Mouse (Mus musculus) Patski (cell line): ENCODE data around the gene Hibadh. TPM values are rescaled to one million over a fixed set of nuclear protein-coding genes. Genes with fewer than 3 reads are reported as not detected.

Experiments used
- ATAC-seq: fragments of 100-300 bp; one replicate; pipeline ENCODE4 v1.8.0; 2021
- CTCF ChIA-PET: fragments of 350-600 bp; sonication (Branson Sonifier 250); formaldehyde crosslinking; loops from one replicate; lab custom pipeline; 2022; ENCODE audit warnings: inconsistent platforms; lab: Charles Lee
- POLR2A ChIA-PET: fragments of 350-600 bp; sonication (Branson Sonifier 250); formaldehyde crosslinking; loops from one replicate; lab custom pipeline; 2022; ENCODE audit warnings: antibody characterized with exemption, inconsistent platforms; lab: Charles Lee
- DNase-seq: peaks from one replicate; pipeline ENCODE4 v3.0.0-alpha.2; 2011; ENCODE audit warnings: low read depth, low spot score
- H3K27me3 ChIP-seq: fragments of 371-371 bp; one replicate; pipeline ENCODE4 v1.5.1; 2021
- CTCF ChIP-seq: fragments of 100-300 bp; IDR thresholded peaks from one replicate; pipeline ENCODE4 v1.5.1; 2021
- in situ Hi-C: fragments of 300-500 bp; cut with MboI; formaldehyde crosslinking; loops from 3 replicates; pipeline ENCODE4 v1.11.1; 2018; ENCODE audit warnings: low pct_unique_long_range_greater_than_20kb, mixed read lengths
- polyA plus RNA-seq: library from polyadenylated mRNA; unstranded; gene quantifications from one replicate; pipeline ENCODE4 v1.2.3, GENCODE M21; 2021

Hibadh gene
- polyA plus RNA-seq, 1 experiment from 2014 or later: 136 TPM

DNA sequence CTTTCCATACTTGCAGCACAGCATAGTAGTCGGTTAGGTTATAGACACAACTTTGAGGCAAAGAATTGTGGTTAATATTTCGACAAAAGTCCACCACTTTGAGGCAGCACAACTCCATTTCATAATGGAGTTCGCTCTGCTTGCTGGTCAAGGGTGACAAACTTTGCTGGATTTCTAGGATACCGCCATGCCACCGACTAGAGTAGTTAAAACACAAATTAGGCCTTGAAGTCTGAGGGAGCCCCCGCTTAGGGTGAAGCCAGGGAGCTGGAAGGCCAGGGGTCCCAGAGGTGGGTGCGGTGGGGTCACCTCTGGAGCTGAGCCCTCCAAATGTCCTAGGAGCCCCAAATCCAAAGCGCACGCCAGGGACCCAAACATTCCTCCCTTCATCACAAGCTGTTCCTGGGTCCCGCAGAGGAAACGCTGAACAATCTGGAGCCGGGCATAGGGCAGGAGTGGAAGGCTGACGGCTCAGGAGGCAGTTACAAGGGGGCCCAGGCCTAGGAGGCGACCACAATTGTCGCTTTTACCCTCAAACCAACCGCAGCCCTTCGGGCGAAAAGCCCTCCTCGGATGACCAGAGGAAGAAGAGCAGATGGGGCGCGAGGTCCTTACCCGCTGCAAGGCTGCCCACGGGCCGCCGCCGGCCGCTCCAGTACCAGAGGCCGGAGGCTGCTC lies 504 bp downstream of the Hibadh start:
- ATAC-seq: peak; percentile 42
- in situ Hi-C loops: no loop called here

GRCm38 (mm10) chr6:52638471-52639185 lies 1.6 kb downstream of the Hibadh start:
- TF ChIP-seq CTCF: no peak
- in situ Hi-C loops: no loop called here
- DNase-seq: no peak
- ChIA-PET CTCF (interaction anchor here (0.6 to 2.1 kb wide), 2 partner anchors 198 to 282 kb away, joined by 3 to 4 read pairs; no protein-coding TSS in a partner anchor), POLR2A (interaction anchor here (0.7 kb wide), 1 partner anchor 17 kb away, joined by 3 read pairs; no protein-coding TSS in a partner anchor)
- H3K27me3 ChIP-seq: no peaks in the 10 kb centered on the region
- no peak for ATAC-seq

More for the DNA sequence above, 504 bp downstream of the Hibadh start:
- no peak for TF ChIP-seq CTCF
- DNase-seq: no peak
- no peaks in the 10 kb centered on the region for H3K27me3 ChIP-seq
- ChIA-PET CTCF (interaction anchor here (1.3 to 2.1 kb wide), 2 partner anchors 201 to 281 kb away, joined by 3 to 4 read pairs; no protein-coding TSS in a partner anchor), POLR2A (no interaction called here)

GRCm38 (mm10) chr6:52637337-52637736 lies 2.9 kb downstream of the Hibadh start:
- ATAC-seq (no peak), DNase-seq (no peak)
- H3K27me3 ChIP-seq: no peaks in the 10 kb centered on the region
- TF ChIP-seq CTCF: no peak
- in situ Hi-C loops: no loop called here
- ChIA-PET CTCF (interaction anchor here (1.6 kb wide), 1 partner anchor 283 kb away, joined by 3 read pairs; no protein-coding TSS in a partner anchor), POLR2A (no interaction called here)

- TF ChIP-seq CTCF: no peak
- in situ Hi-C loops: no loop called here
- ChIA-PET CTCF (interaction anchor here (0.9 kb wide), 1 partner anchor 9 kb away, joined by 3 read pairs; no protein-coding TSS in a partner anchor), POLR2A (interaction anchor here (1.2 kb wide), 1 partner anchor 31 kb away, joined by 3 read pairs; no protein-coding TSS in a partner anchor)
- no peaks in the 10 kb centered on the region for H3K27me3 ChIP-seq
- ATAC-seq (no peak), DNase-seq (no peak)
Measured at GRCm38 (mm10) chr6:52635395-52635794, 4.8 kb downstream of the Hibadh start.

- in situ Hi-C loops: no loop called here
- TF ChIP-seq CTCF: no peak
- no peaks in the 10 kb centered on the region for H3K27me3 ChIP-seq
- DNase-seq (no peak), ATAC-seq (no peak)
- ChIA-PET CTCF (interaction anchor here (0.7 kb wide), 1 partner anchor 30 kb away, joined by 3 read pairs; no protein-coding TSS in a partner anchor), POLR2A (no interaction called here)
Measured at GRCm38 (mm10) chr6:52630625-52631024, 9.6 kb downstream of the Hibadh start.

DNA sequence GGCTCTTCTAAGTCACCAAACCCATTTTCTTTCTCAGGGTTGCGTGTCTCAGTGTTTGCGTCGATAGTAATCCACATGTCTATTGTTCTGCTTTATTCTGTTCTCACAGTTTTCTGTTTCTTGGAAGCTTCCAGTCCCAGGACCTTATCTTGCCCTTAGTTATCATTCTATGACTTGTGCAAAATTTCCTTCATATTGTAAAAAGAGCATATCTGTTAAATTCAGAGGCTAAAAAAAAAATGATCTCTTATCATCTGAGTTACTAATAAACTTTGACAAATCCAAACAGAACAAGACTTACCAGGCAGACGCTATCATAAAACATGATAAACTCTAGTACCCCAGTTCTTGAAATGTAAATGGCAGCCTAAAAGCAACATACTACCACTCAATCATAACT lies 11.0 kb downstream of the Hibadh start:
- ATAC-seq (no peak), DNase-seq (no peak)
- in situ Hi-C loops: no loop called here
- H3K27me3 ChIP-seq: no peaks in the 10 kb centered on the region
- no peak for TF ChIP-seq CTCF
- ChIA-PET CTCF (no interaction called here), POLR2A (interaction anchor here (0.6 kb wide), 1 partner anchor 328 kb away, joined by 3 read pairs; no protein-coding TSS in a partner anchor)

- ChIA-PET POLR2A (no interaction called here), CTCF (interaction anchor here (0.8 to 1.0 kb wide), 2 partner anchors 8 to 25 kb away, joined by 3 to 4 read pairs; no protein-coding TSS in a partner anchor)
- ATAC-seq (no peak), DNase-seq (no peak)
- no peaks in the 10 kb centered on the region for H3K27me3 ChIP-seq
- in situ Hi-C loops: no loop called here
- TF ChIP-seq CTCF: no peak
Measured at GRCm38 (mm10) chr6:52626735-52627134, 13.5 kb downstream of the Hibadh start.

DNA sequence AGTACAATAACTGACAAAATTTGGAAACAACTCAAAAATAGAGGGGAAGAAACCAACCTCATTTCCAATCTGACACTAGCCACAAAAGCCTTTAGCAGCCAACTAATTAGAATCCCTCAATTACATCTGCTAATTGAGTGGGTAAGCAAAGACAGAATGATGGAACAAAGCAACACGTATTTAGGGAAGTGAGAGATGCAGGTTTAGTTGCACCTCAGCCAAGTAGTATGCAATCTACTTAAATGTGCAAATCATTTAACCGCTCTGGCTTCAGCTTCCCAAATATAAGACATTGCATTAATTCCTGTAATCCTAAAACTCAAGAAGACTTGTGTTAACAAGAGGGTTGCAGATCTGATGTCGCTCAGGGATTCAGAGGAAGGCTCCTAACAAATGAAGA lies 16.4 kb downstream of the Hibadh start:
- no peak for TF ChIP-seq CTCF
- in situ Hi-C loops: no loop called here
- CTCF ChIA-PET: interaction anchor here (1.6 kb wide), 1 partner anchor 22 kb away, joined by 4 read pairs; no protein-coding TSS in a partner anchor
- no peaks in the 10 kb centered on the region for H3K27me3 ChIP-seq
- ATAC-seq: no peak
- POLR2A ChIA-PET: no interaction called here
- no peak for DNase-seq

DNA sequence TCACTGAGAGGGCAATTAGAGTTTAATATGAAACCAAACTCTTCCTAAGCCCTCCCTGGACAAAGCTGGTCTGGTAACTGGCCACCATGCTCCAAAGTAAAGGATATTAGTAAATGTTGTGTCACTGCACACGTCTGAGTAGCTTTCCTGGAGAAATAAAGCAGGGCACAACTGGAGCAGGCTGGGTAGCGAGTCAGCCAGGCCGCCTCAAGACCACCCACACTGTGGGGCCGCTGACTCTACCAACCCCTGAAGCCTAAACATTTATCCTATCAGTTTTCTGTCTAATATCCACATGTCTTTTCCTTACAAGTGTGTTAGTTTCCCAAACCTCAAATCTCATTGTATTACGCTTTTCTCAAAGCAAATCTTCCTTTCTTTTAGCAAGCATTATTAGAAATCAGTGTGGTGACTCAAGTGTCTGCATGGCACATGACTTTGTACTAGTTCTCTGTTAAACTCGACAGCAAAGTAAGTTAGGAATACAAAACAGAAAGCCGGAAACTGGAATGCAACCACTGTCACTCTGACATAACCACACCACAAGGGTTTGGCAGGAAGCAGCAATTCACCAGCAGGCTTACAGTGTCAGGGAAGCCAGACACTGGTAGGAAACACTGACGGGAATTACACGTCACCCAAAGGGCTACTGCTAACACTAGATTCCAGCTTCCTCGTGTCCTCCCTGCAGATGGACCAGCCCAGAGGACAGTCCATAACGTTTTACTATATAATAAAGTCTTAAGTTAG lies 18.3 kb downstream of the Hibadh start:
- DNase-seq (no peak), ATAC-seq (no peak)
- no peak for TF ChIP-seq CTCF

GRCm38 (mm10) chr6:52620090-52620489 lies 20.1 kb downstream of the Hibadh start:
- no peak for TF ChIP-seq CTCF
- POLR2A ChIA-PET: no interaction called here
- no peaks in the 10 kb centered on the region for H3K27me3 ChIP-seq
- CTCF ChIA-PET: no interaction called here
- no peak for DNase-seq
- ATAC-seq: no peak
- in situ Hi-C loops: no loop called here

More for the DNA sequence above, 18.3 kb downstream of the Hibadh start:
- POLR2A ChIA-PET: interaction anchor here (0.6 kb wide), 1 partner anchor 17 kb away, joined by 3 read pairs; no protein-coding TSS in a partner anchor
- H3K27me3 ChIP-seq: no peaks in the 10 kb centered on the region
- in situ Hi-C loops: no loop called here
- CTCF ChIA-PET: interaction anchor here (1.6 kb wide), 1 partner anchor 20 kb away, joined by 4 read pairs; no protein-coding TSS in a partner anchor
